Mouse (Mus musculus) heart, postnatal 0 days (tissue): ENCODE data around the gene Prss30. TPM values are rescaled to one million over a fixed set of nuclear protein-coding genes. Genes with fewer than 3 reads are reported as not detected.

Source experiments
- ATAC-seq: fragments of 200-750 bp; cut with Nextera tagmentation; 2 replicates; pipeline ENCODE4 v1.8.0; 2017; ENCODE audit warnings: low read depth, moderate number of reproducible peaks, moderate library complexity; ENCODE audit not compliant: insufficient read depth
- DNase-seq: peaks from one replicate; pipeline ENCODE4 v3.0.0-alpha.2; 2016; ENCODE audit warnings: low spot score
- H3K27ac ChIP-seq: fragments of 300-500 bp; sonication (generic); 2 replicates; pipeline ENCODE4 v1.5.1; 2014; ENCODE audit warnings: low read depth, mild to moderate bottlenecking
- H3K27me3 ChIP-seq: fragments of 300-500 bp; sonication (generic); 2 replicates; pipeline ENCODE4 v1.6.1; 2014; ENCODE audit warnings: low read length, mixed read lengths; ENCODE audit not compliant: control insufficient read depth, insufficient read depth
- H3K36me3 ChIP-seq: fragments of 300-500 bp; sonication (generic); replicated peaks from 2 replicates; pipeline ENCODE4 v1.6.1; 2014; ENCODE audit warnings: low read length, mixed read lengths; ENCODE audit not compliant: control insufficient read depth, insufficient read depth
- H3K4me1 ChIP-seq: fragments of 300-500 bp; sonication (generic); 2 replicates; pipeline ENCODE4 v1.6.1; 2014; ENCODE audit warnings: antibody characterized with exemption; ENCODE audit not compliant: control insufficient read depth, insufficient read depth
- H3K4me2 ChIP-seq: fragments of 300-500 bp; sonication (generic); 2 replicates; pipeline ENCODE4 v1.6.1; 2014; ENCODE audit warnings: low read depth, mild to moderate bottlenecking, low read length, moderate library complexity
- H3K4me3 ChIP-seq: fragments of 300-500 bp; sonication (generic); 2 replicates; pipeline ENCODE4 v1.5.1; 2014; ENCODE audit warnings: low read depth, low read length
- H3K9ac ChIP-seq: fragments of 300-500 bp; sonication (generic); replicated peaks from 2 replicates; pipeline ENCODE4 v1.6.1; 2014; ENCODE audit warnings: low read depth, low read length, mixed read lengths
- H3K9me3 ChIP-seq: fragments of 300-500 bp; sonication (generic); replicated peaks from 2 replicates; pipeline ENCODE4 v1.6.1; 2016; ENCODE audit warnings: low read length; ENCODE audit not compliant: control insufficient read depth
- CTCF ChIP-seq: IDR thresholded peaks from 2 replicates; pipeline ENCODE4 v1.5.1; 2016; ENCODE audit warnings: antibody characterized with exemption, control low read depth, low read depth
- EP300 ChIP-seq: IDR thresholded peaks from 2 replicates; pipeline ENCODE4 v1.6.1; 2016; ENCODE audit warnings: antibody characterized with exemption, low read depth
- WGBS: fragments of 180-500 bp; shearing (Covaris S2); extraction: QIAGEN DNeasy Blood & Tissue Kit; methylation state at CpG from one replicate; pipeline ENCODE4 v1.1.7; 2014; 5-methylcytosine and 5-hydroxymethylcytosine counted together
- polyA plus RNA-seq: library from polyadenylated mRNA; unstranded; fragments of >200 nt; fragmentation: Nextera tagmentation; extraction: Ambion mirVana; gene quantifications from 2 replicates; pipeline ENCODE4 v1.2.1, GENCODE M21; 2015
- total RNA-seq: library from RNA; depleted of rRNA; stranded (reverse); fragments of >200 nt; gene quantifications from 2 replicates; pipeline ENCODE4 v1.2.3, GENCODE M21; 2014; ENCODE audit warnings: low replicate concordance

Prss30 gene
- total and polyA plus RNA-seq, 2 experiments from 2014 or later: not detected

GRCm38 (mm10) chr17:24014433-24014965 lies 34.1 kb upstream of the Prss30 start:
- Histone ChIP-seq H3K4me1 (no peaks in the 10 kb centered on the region), H3K9ac (no peak overlapping the region), H3K27ac (no peak overlapping the region), H3K4me3 (no peak overlapping the region), H3K4me2 (no peak overlapping the region), H3K36me3 (no peaks in the 10 kb centered on the region), H3K27me3 (no peaks in the 10 kb centered on the region), H3K9me3 (no peaks in the 10 kb centered on the region)
- ATAC-seq: no peak
- no peak for TF ChIP-seq CTCF
- TF ChIP-seq EP300: no peak
- no peak for DNase-seq
- WGBS: 81% methylated on average over 5 of the region's 5 CpGs

- Histone ChIP-seq H3K27ac (no peak overlapping the region), H3K36me3 (no peaks in the 10 kb centered on the region), H3K4me1 (no peaks in the 10 kb centered on the region), H3K9ac (no peak overlapping the region), H3K9me3 (no peaks in the 10 kb centered on the region), H3K4me2 (no peak overlapping the region), H3K27me3 (0 out of 2 replicates have a peak, but pooled peaks cover under 1% of the 10 kb centered on the region), H3K4me3 (no peak overlapping the region)
- TF ChIP-seq EP300 (no peak), CTCF (no peak)
- DNase-seq (no peak), ATAC-seq (no peak)
- WGBS: 80% methylated on average over 2 of the region's 2 CpGs
Observed at GRCm38 (mm10) chr17:24012921-24013320, 32.6 kb upstream of the Prss30 start.

GRCm38 (mm10) chr17:24009617-24010016 lies 29.3 kb upstream of the Prss30 start:
- no peak for ATAC-seq

GRCm38 (mm10) chr17:24008105-24008504 lies 27.7 kb upstream of the Prss30 start:
- H3K4me3 ChIP-seq: no peak overlapping the region
- no peaks in the 10 kb centered on the region for H3K4me1 ChIP-seq
- no peaks in the 10 kb centered on the region for H3K36me3 ChIP-seq
- no peak overlapping the region for H3K27ac ChIP-seq
- 0 out of 2 replicates have a peak, but pooled peaks cover 5% of the 10 kb centered on the region for H3K27me3 ChIP-seq
- no peak overlapping the region for H3K9ac ChIP-seq
- no peak for DNase-seq
- 65% methylated on average over 4 of the region's 4 CpGs for WGBS
- no peak overlapping the region for H3K4me2 ChIP-seq
- H3K9me3 ChIP-seq: no peaks in the 10 kb centered on the region
- no peak for ATAC-seq
- no peak for TF ChIP-seq EP300
- TF ChIP-seq CTCF: no peak

More at GRCm38 (mm10) chr17:24009617-24010016, 29.3 kb upstream of the Prss30 start:
- WGBS: 58% methylated on average over 5 of the region's 5 CpGs
- Histone ChIP-seq H3K36me3 (no peaks in the 10 kb centered on the region), H3K4me2 (no peak overlapping the region), H3K4me1 (no peaks in the 10 kb centered on the region), H3K27ac (no peak overlapping the region), H3K9ac (no peak overlapping the region), H3K4me3 (no peak overlapping the region), H3K27me3 (0 out of 2 replicates have a peak, but pooled peaks cover 5% of the 10 kb centered on the region), H3K9me3 (no peaks in the 10 kb centered on the region)
- peak; percentile 20 for DNase-seq
- peak; percentile 41 for TF ChIP-seq CTCF
- no peak for TF ChIP-seq EP300

GRCm38 (mm10) chr17:24007391-24007790 lies 27.0 kb upstream of the Prss30 start:
- 0 out of 2 replicates have a peak, but pooled peaks cover 5% of the 10 kb centered on the region for H3K27me3 ChIP-seq
- H3K4me2 ChIP-seq: no peak overlapping the region
- no peak overlapping the region for H3K27ac ChIP-seq
- 57% methylated on average over 1 of the region's 1 CpGs for WGBS
- no peak overlapping the region for H3K9ac ChIP-seq
- ATAC-seq: no peak
- no peaks in the 10 kb centered on the region for H3K36me3 ChIP-seq
- H3K4me1 ChIP-seq: no peaks in the 10 kb centered on the region
- no peak for DNase-seq
- TF ChIP-seq CTCF (no peak), EP300 (no peak)
- H3K9me3 ChIP-seq: no peaks in the 10 kb centered on the region
- no peak overlapping the region for H3K4me3 ChIP-seq

- Histone ChIP-seq H3K4me3 (no peak overlapping the region), H3K9ac (no peak overlapping the region), H3K4me1 (no peaks in the 10 kb centered on the region), H3K27ac (no peak overlapping the region), H3K36me3 (no peaks in the 10 kb centered on the region), H3K4me2 (no peak overlapping the region), H3K27me3 (0 out of 2 replicates have a peak, but pooled peaks cover 5% of the 10 kb centered on the region), H3K9me3 (no peaks in the 10 kb centered on the region)
- TF ChIP-seq EP300: no peak
- TF ChIP-seq CTCF: no peak
- DNase-seq: no peak
- ATAC-seq: no peak
- WGBS: 35% methylated on average over 2 of the region's 2 CpGs
Observed at GRCm38 (mm10) chr17:24006930-24007329, 26.6 kb upstream of the Prss30 start.
